Mouse (Mus musculus) midbrain, postnatal 0 days (tissue): ENCODE measurements at regions not wholly inside any gene's neighbourhood (a gene's known extent, or its start where the extent isn't known, plus 50 kb on each side); places are given as distances from the start of the nearest gene placed in this dataset.

Experiments
- ATAC-seq: fragments of 200-750 bp; cut with Nextera tagmentation; 2 replicates; pipeline ENCODE4 v1.8.0; 2017; ENCODE audit warnings: moderate number of reproducible peaks, mild to moderate bottlenecking, moderate TSS enrichment, moderate library complexity; ENCODE audit not compliant: low FRiP score
- DNase-seq: peaks from one replicate; pipeline ENCODE4 v3.0.0-alpha.2; 2015; ENCODE audit warnings: low spot score
- H3K27ac ChIP-seq: fragments of 300-500 bp; sonication (generic); 2 replicates; pipeline ENCODE4 v1.5.1; 2014; ENCODE audit warnings: low read depth, mild to moderate bottlenecking, low read length, mixed read lengths
- H3K27me3 ChIP-seq: fragments of 300-500 bp; sonication (generic); 2 replicates; pipeline ENCODE4 v1.6.1; 2014; ENCODE audit warnings: low read length, control low read depth, mixed read lengths; ENCODE audit not compliant: insufficient read depth
- H3K36me3 ChIP-seq: fragments of 300-500 bp; sonication (generic); 2 replicates; pipeline ENCODE4 v1.6.1; 2014; ENCODE audit warnings: low read length, control low read depth, mixed read lengths; ENCODE audit not compliant: insufficient read depth
- H3K4me1 ChIP-seq: fragments of 300-500 bp; sonication (generic); 2 replicates; pipeline ENCODE4 v1.6.1; 2014; ENCODE audit warnings: mild to moderate bottlenecking, control low read depth, antibody characterized with exemption, low read length, mixed read lengths; ENCODE audit not compliant: insufficient read depth
- H3K4me2 ChIP-seq: fragments of 300-500 bp; sonication (generic); 2 replicates; pipeline ENCODE4 v1.6.1; 2014; ENCODE audit warnings: low read depth, mild to moderate bottlenecking, low read length, mixed read lengths; ENCODE audit not compliant: poor library complexity, severe bottlenecking
- H3K4me3 ChIP-seq: fragments of 300-500 bp; sonication (generic); 2 replicates; pipeline ENCODE4 v1.5.1; 2014; ENCODE audit warnings: low read depth, mild to moderate bottlenecking, low read length, moderate library complexity
- H3K9ac ChIP-seq: fragments of 300-500 bp; sonication (generic); replicated peaks from 2 replicates; pipeline ENCODE4 v1.6.1; 2014; ENCODE audit warnings: mild to moderate bottlenecking, low read length, moderate library complexity, mixed read lengths; ENCODE audit not compliant: poor library complexity, severe bottlenecking
- H3K9me3 ChIP-seq: fragments of 300-500 bp; sonication (generic); 2 replicates; pipeline ENCODE4 v1.6.1; 2016; ENCODE audit warnings: low read length, control low read depth
- CTCF ChIP-seq: IDR thresholded peaks from 2 replicates; pipeline ENCODE4 v1.5.1; 2016; ENCODE audit warnings: antibody characterized with exemption, mild to moderate bottlenecking
- WGBS: fragments of 180-500 bp; shearing (Covaris S2); extraction: QIAGEN DNeasy Blood & Tissue Kit; methylation state at CpG from one replicate; pipeline ENCODE4 v1.1.7; 2014; 5-methylcytosine and 5-hydroxymethylcytosine counted together

- DNase-seq (no peak), ATAC-seq (no peak)
- no peaks in the 10 kb centered on the region for H3K9me3 ChIP-seq
- H3K4me1 ChIP-seq, result 0 out of 2 replicates have a peak, but pooled peaks cover 3% of the 10 kb centered on the region
- TF ChIP-seq CTCF, result no peak
- no peak overlapping the region for H3K4me3 ChIP-seq
- H3K4me2 ChIP-seq, result no peak overlapping the region
- no peak overlapping the region for H3K27ac ChIP-seq
- H3K27me3 ChIP-seq, result no peaks in the 10 kb centered on the region
- 93% methylated on average over 7 of the region's 7 CpGs for WGBS
- H3K36me3 ChIP-seq, result no peaks in the 10 kb centered on the region
- no peak overlapping the region for H3K9ac ChIP-seq
Measured at GRCm38 (mm10) chr1:156995180-156995951, 55.9 kb upstream of the Ralgps2 start.

- Histone ChIP-seq H3K4me3 (no peak overlapping the region), H3K27me3 (no peaks in the 10 kb centered on the region), H3K4me1 (0 out of 2 replicates have a peak, but pooled peaks cover 3% of the 10 kb centered on the region), H3K27ac (no peak overlapping the region), H3K4me2 (no peak overlapping the region), H3K9me3 (no peaks in the 10 kb centered on the region), H3K9ac (no peak overlapping the region), H3K36me3 (no peaks in the 10 kb centered on the region)
- ATAC-seq (no peak), DNase-seq (no peak)
- TF ChIP-seq CTCF, result no peak
- WGBS, result 93% methylated on average over 2 of the region's 2 CpGs
Measured at GRCm38 (mm10) chr1:156994644-156995016, 55.2 kb upstream of the Ralgps2 start.

GRCm38 (mm10) chr1:156994005-156994643 lies 54.7 kb upstream of the Ralgps2 start:
- H3K4me2 ChIP-seq, result no peak overlapping the region
- 75% methylated on average over 15 of the region's 15 CpGs for WGBS
- H3K9me3 ChIP-seq, result no peaks in the 10 kb centered on the region
- H3K4me3 ChIP-seq, result no peak overlapping the region
- no peak for TF ChIP-seq CTCF
- no peak for DNase-seq
- no peak for ATAC-seq
- no peaks in the 10 kb centered on the region for H3K36me3 ChIP-seq
- 0 out of 2 replicates have a peak, but pooled peaks cover 4% of the 10 kb centered on the region for H3K4me1 ChIP-seq
- H3K9ac ChIP-seq, result no peak overlapping the region
- no peaks in the 10 kb centered on the region for H3K27me3 ChIP-seq
- no peak overlapping the region for H3K27ac ChIP-seq

- 79% methylated on average over 3 of the region's 3 CpGs for WGBS
- DNase-seq (no peak), ATAC-seq (no peak)
- TF ChIP-seq CTCF, result no peak
- H3K4me3 ChIP-seq, result no peak overlapping the region
- H3K9me3 ChIP-seq, result no peaks in the 10 kb centered on the region
- H3K9ac ChIP-seq, result no peak overlapping the region
- H3K4me1 ChIP-seq, result 0 out of 2 replicates have a peak, but pooled peaks cover 7% of the 10 kb centered on the region
- H3K27ac ChIP-seq, result no peak overlapping the region
- no peaks in the 10 kb centered on the region for H3K27me3 ChIP-seq
- H3K4me2 ChIP-seq, result no peak overlapping the region
- no peaks in the 10 kb centered on the region for H3K36me3 ChIP-seq
Measured at GRCm38 (mm10) chr1:156993105-156993504, 53.7 kb upstream of the Ralgps2 start.

- DNase-seq, result no peak
- no peak overlapping the region for H3K4me2 ChIP-seq
Measured at GRCm38 (mm10) chr1:156992536-156992935, 53.1 kb upstream of the Ralgps2 start.

More at GRCm38 (mm10) chr1:156992536-156992935, 53.1 kb upstream of the Ralgps2 start:
- no peak overlapping the region for H3K4me3 ChIP-seq
- H3K4me1 ChIP-seq, result 0 out of 2 replicates have a peak, but pooled peaks cover 7% of the 10 kb centered on the region
- ATAC-seq, result no peak
- H3K9me3 ChIP-seq, result no peaks in the 10 kb centered on the region
- H3K27ac ChIP-seq, result no peak overlapping the region
- H3K9ac ChIP-seq, result no peak overlapping the region
- no peak for TF ChIP-seq CTCF
- H3K36me3 ChIP-seq, result no peaks in the 10 kb centered on the region
- 26% methylated on average over 2 of the region's 2 CpGs for WGBS
- no peaks in the 10 kb centered on the region for H3K27me3 ChIP-seq
